ENCODE assay signal across 7 mouse cellular contexts in the genomic region with DNA sequence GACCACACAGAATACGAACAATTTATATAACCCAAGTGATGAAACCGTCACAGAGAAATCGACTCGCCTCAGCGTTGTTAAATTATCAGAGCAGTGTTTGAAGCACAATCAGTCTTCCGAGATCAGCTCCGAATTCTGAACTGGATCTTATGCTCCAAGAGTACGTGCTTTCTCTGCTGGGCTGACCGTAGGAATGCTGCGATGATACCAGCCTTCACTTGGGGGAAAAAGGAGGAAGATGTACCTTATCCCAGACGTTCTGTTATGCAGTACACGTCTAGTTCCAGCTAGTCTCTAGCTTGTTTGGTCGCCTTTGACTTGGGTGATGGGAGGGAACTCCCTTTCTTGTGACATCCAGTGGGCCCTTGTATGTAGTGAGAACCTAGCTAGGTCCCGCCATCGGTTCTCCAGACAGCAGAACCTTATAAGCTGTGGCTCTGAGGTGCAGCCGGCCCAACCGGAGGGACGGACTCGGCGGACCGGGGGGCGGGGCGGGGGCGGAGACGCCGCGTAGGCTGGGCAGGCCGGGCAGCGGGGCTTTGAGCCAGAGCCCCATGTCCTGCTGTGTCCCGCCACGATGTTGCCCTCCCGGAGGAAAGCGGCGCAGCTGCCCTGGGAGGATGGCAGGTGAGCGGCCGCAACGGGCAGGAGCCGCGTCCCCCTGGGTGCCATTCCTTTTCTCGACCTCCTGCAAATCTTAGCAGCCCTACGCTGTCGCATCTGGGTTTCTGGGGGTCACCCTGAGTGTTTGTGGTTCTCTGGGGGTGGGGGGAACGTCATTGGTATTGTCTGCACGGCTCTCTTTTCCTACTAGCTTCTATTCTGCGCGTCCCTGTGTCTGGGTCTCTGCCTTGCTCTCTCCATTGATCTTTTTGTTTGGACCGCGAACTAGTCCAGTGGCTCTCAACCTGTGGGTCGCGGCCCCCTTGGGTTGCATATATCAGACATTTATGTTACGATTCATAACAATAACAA. TPM values are rescaled to one million over a fixed set of nuclear protein-coding genes. Genes with fewer than 3 reads are reported as not detected.
DNase-seq lines count a peak whose midpoint lies in the region; ATAC-seq and TF ChIP-seq lines count a peak whose summit lies in the region.

A gene (plus strand): TSS at position 331 of the 975 bp plus-strand sequence.

- H3K36me3 ChIP-seq in intestine, postnatal 0 days (ENCODE audit: control insufficient read depth, insufficient read depth) = peaks cover 41% of the 10 kb centered on the region
- peaks cover 19% of the 10 kb centered on the region for H3K36me3 ChIP-seq in midbrain, embryonic 11.5 days (ENCODE audit: control insufficient read depth, insufficient read depth, low read length)

- 7% methylated on average over 51 of the region's 51 CpGs for WGBS in intestine, postnatal 0 days
- 10% methylated on average over 51 of the region's 51 CpGs for WGBS in midbrain, embryonic 11.5 days

- H3K27me3 ChIP-seq in intestine, postnatal 0 days (replicated peaks; ENCODE audit: control insufficient read depth, insufficient read depth, low read length) = no peaks in the 10 kb centered on the region
- no peaks in the 10 kb centered on the region for H3K27me3 ChIP-seq in midbrain, embryonic 11.5 days (ENCODE audit: control insufficient read depth, insufficient read depth, low read length)

- peak within 1 kb of the TSS; percentile 66; the same call in 1 of the 2 replicates for H3K27ac ChIP-seq in intestine, postnatal 0 days (ENCODE audit: low read depth, low read length)
- no peak within 1 kb of the TSS; the same call in 1 of the 2 replicates for H3K27ac ChIP-seq in midbrain, embryonic 11.5 days (ENCODE audit: low read depth, low read length)

- H3K4me3 ChIP-seq in intestine, postnatal 0 days (ENCODE audit: low read depth, low read length) = peak within 1 kb of the TSS; percentile 93
- H3K4me3 ChIP-seq in midbrain, embryonic 11.5 days (ENCODE audit: low read depth, low read length) = peak within 1 kb of the TSS; percentile 59

- intact Hi-C loops in left cerebral cortex, postnatal 4 days (cut with DNase I) = loop anchor here (5.0 kb wide), 1 partner anchor 37 kb away; a partner anchor contains a TSS

- peak; percentile 80 for ATAC-seq in intestine, postnatal 0 days
- peak; percentile 85 for ATAC-seq in midbrain, embryonic 11.5 days (ENCODE audit: low FRiP score)

- no peaks in the 10 kb centered on the region; the same call in 1 of the 2 replicates for H3K4me1 ChIP-seq in intestine, postnatal 0 days (replicated peaks; ENCODE audit: control insufficient read depth, insufficient read depth, low read length)
- H3K4me1 ChIP-seq in midbrain, embryonic 11.5 days (ENCODE audit: control insufficient read depth, insufficient read depth, low read length) = peaks cover 4% of the 10 kb centered on the region; the same call in 1 of the 2 replicates

- no peaks in the 10 kb centered on the region for H3K9me3 ChIP-seq in intestine, postnatal 0 days (ENCODE audit: control insufficient read depth)
- H3K9me3 ChIP-seq in midbrain, embryonic 11.5 days (ENCODE audit: control insufficient read depth, low read length) = no peaks in the 10 kb centered on the region

- DNase-seq in adrenal gland, adult 2 months = peak; percentile 94
- DNase-seq in embryo, embryonic 9.5 days (ENCODE audit: extremely low spot score) = peak; percentile 88
- DNase-seq in gonadal fat pad, adult 2 months (ENCODE audit: low read depth) = no peak
- peak; percentile 90 for DNase-seq in left cerebral cortex, postnatal 4 days
- DNase-seq in midbrain, embryonic 11.5 days (ENCODE audit: low spot score, missing footprints) = peak; percentile 97
- peak; percentile 90 for DNase-seq in right cerebral cortex, postnatal 4 days

- peak within 1 kb of the TSS; percentile 86 for H3K9ac ChIP-seq in intestine, postnatal 0 days (ENCODE audit: low read depth, low read length)
- peak within 1 kb of the TSS; percentile 77 for H3K9ac ChIP-seq in midbrain, embryonic 11.5 days (ENCODE audit: low read length)

- H3K4me2 ChIP-seq in intestine, postnatal 0 days (replicated peaks; ENCODE audit: low read depth) = peak within 1 kb of the TSS; percentile 73
- H3K4me2 ChIP-seq in midbrain, embryonic 11.5 days = peak within 1 kb of the TSS; percentile 85

- TF ChIP-seq CTCF in intestine, postnatal 0 days (IDR thresholded peaks at IDR 0.05; ENCODE audit: low read depth) = no peak

RNA-seq across cellular contexts. Expression of the gene that starts here (rescaled TPM):
- 10 to 100 TPM; 13.0 to 13.7 TPM for total RNA-seq in adrenal gland, adult 2 months (2021)
- 20.9 and 22.7 TPM in 2 replicates for polyA plus RNA-seq in adrenal gland, adult 2 months (2012; rRNA removed)
- polyA plus RNA-seq in gonadal fat pad, adult 2 months (2012; rRNA removed) = 20.3 and 25.3 TPM in 2 replicates
- 13.9 and 14.3 TPM in 2 replicates for polyA plus RNA-seq in intestine, postnatal 0 days (2015; fragmentation: Nextera tagmentation; extraction: Ambion mirVana)
- total RNA-seq in left cerebral cortex, postnatal 4 days (2021) = 10 to 100 TPM; 32.3 to 32.4 TPM
- polyA plus RNA-seq in midbrain, embryonic 11.5 days (2014; fragmentation: Nextera tagmentation; extraction: Ambion mirVana) = 16.0 and 21.4 TPM in 2 replicates
